Mouse (Mus musculus) heart, adult 2 months (tissue): ENCODE measurements around the gene Usp10.

Source experiments
- CTCF ChIP-seq: fragments of 200-600 bp; IDR thresholded peaks from 2 replicates; pipeline ENCODE4 v1.8.1; 2022; ENCODE audit warnings: antibody characterized with exemption, mild to moderate bottlenecking, moderate library complexity
- EP300 ChIP-seq: fragments of 200-500 bp; IDR thresholded peaks from 2 replicates; pipeline ENCODE4 v1.6.1; 2011; ENCODE audit warnings: low read depth, low read length, control low read depth; ENCODE audit not compliant: insufficient read depth
- POLR2A ChIP-seq: fragments of 200-500 bp; IDR thresholded peaks from 2 replicates; pipeline ENCODE4 v1.6.1; 2011; ENCODE audit warnings: mild to moderate bottlenecking, low read depth, low read length, control low read depth; ENCODE audit not compliant: insufficient read depth

GRCm38 (mm10) chr8:119883281-119883680, 26.9 kb upstream of the Usp10 start:
- no peak for TF ChIP-seq CTCF
- no peak for TF ChIP-seq POLR2A
- TF ChIP-seq EP300 = no peak
